Mouse (Mus musculus): ENCODE measurements around the gene Haus7. TPM values are rescaled to one million over a fixed set of nuclear protein-coding genes. Genes with fewer than 3 reads are reported as not detected.

Haus7 gene
- polyA plus RNA-seq (2014; fragmentation: Illumina TruSeq; extraction: RNeasy Lipid Tissue Mini Kit (QIAGEN cat#74804); ENCODE audit: low read depth, low replicate concordance) = 8.6 TPM

DNA sequence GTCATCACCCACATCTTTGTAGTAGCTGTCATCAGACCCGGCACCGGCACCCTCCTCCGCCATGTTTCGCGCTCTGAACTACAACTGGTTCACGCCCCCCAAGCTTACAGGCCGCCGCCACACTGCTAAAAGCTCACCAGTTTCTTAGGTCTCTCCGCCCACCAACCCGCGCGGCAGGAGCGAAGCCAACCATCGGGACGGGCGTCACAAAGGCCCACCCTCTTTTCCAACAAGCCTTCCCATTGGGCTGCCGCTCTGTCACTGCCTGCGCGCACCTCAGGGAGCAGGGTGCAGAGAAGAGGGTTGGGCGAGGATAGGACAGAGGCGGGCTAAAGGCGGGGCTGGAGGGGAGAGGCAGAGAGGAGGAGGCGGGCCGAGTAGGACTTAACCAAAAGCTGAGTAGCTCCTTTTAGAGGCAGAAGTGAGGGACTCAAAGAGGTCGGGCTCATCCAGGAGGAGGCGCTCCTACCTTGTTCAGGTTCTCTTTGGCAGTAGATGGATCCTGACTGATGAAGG is at the start of gene Haus7:
Gene Haus7, minus strand, starts transcription at position 168 of the 516 bp plus-strand sequence.

DNA sequence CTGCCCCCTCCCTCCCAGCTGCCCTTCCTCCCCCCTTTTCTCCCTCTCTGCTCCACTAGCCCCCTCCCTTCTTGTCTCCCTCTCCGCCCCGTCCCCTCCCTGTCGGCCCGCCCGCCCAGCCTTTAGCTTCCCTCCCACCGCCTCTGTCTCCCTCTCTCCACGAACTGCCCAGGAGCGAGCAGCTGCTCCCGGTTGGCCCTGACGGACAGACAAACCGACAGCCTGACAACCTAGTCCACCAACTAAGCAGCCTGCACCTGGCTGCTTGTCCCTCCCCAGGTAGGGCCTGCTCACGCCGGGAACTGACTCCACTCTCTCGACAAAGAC is 24.6 kb upstream of the Haus7 start, which contains the start of gene Bgn:
Gene Bgn, plus strand, starts transcription at position 119 of the 327 bp plus-strand sequence.

DNA sequence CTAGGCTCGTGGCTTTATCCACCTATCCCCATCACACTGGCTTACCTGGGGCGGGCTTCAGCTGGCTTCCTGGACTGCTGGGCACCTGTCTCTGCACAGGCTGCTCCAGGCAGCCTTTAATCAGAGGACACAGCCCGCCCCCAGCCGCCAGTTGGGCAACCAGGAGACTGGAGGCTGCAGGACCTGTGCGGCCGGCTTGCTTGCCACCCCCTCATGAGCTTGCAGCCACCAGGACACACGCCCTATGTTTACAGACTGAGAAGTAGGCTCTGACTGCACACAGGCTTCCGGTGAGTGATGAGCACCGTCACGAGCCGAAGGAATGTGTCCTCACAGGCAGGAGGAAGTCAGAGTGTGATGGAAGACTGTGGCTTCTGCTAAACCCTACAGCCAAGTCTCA is 23.6 kb downstream of the Haus7 start, which contains the start of gene Trex2:
Gene Trex2, minus strand, starts transcription at position 93 of the 400 bp plus-strand sequence.

GRCm38 (mm10) chrX:73410880-73411517 is 47.8 kb downstream of the Haus7 start, which contains the start of gene Zfp92:
Gene Zfp92, plus strand, starts transcription at chrX:73411096.

GRCm38 (mm10) chrX:73398636-73399035 is 60.2 kb downstream of the Haus7 start, which contains the start of gene Gm18336:
Gene Gm18336, minus strand, starts transcription at chrX:73398736.

Other genes starting within 250 kb of the Haus7 start
- gene Xlr4b, start 244.7 kb downstream of the Haus7 start, polyA plus RNA-seq (2014; fragmentation: Illumina TruSeq; extraction: RNeasy Lipid Tissue Mini Kit (QIAGEN cat#74804); ENCODE audit: low read depth, low replicate concordance) = 0.50 TPM
- 4.1 TPM for gene F8a, start 230.8 kb downstream of the Haus7 start, polyA plus RNA-seq (2014; fragmentation: Illumina TruSeq; extraction: RNeasy Lipid Tissue Mini Kit (QIAGEN cat#74804); ENCODE audit: low read depth, low replicate concordance)
- gene Xlr4c, start 215.9 kb downstream of the Haus7 start, polyA plus RNA-seq (2014; fragmentation: Illumina TruSeq; extraction: RNeasy Lipid Tissue Mini Kit (QIAGEN cat#74804); ENCODE audit: low read depth, low replicate concordance) = not detected
- not detected for gene Xlr3c, start 193.7 kb downstream of the Haus7 start, polyA plus RNA-seq (2014; fragmentation: Illumina TruSeq; extraction: RNeasy Lipid Tissue Mini Kit (QIAGEN cat#74804); ENCODE audit: low read depth, low replicate concordance)
- not detected for gene Xlr5a, start 166.1 kb downstream of the Haus7 start, polyA plus RNA-seq (2014; fragmentation: Illumina TruSeq; extraction: RNeasy Lipid Tissue Mini Kit (QIAGEN cat#74804); ENCODE audit: low read depth, low replicate concordance)
- not detected for gene Xlr5c, start 166.1 kb downstream of the Haus7 start, polyA plus RNA-seq (2014; fragmentation: Illumina TruSeq; extraction: RNeasy Lipid Tissue Mini Kit (QIAGEN cat#74804); ENCODE audit: low read depth, low replicate concordance)
- gene Gm45015, start 122.2 kb downstream of the Haus7 start, polyA plus RNA-seq (2014; fragmentation: Illumina TruSeq; extraction: RNeasy Lipid Tissue Mini Kit (QIAGEN cat#74804); ENCODE audit: low read depth, low replicate concordance) = not detected
- 7.8 TPM for gene Zfp275, start 116.4 kb downstream of the Haus7 start, polyA plus RNA-seq (2014; fragmentation: Illumina TruSeq; extraction: RNeasy Lipid Tissue Mini Kit (QIAGEN cat#74804); ENCODE audit: low read depth, low replicate concordance)
- gene Gm18336, start 60.3 kb downstream of the Haus7 start, polyA plus RNA-seq (2014; fragmentation: Illumina TruSeq; extraction: RNeasy Lipid Tissue Mini Kit (QIAGEN cat#74804); ENCODE audit: low read depth, low replicate concordance) = not detected
- not detected for gene Zfp92, start 47.9 kb downstream of the Haus7 start, polyA plus RNA-seq (2014; fragmentation: Illumina TruSeq; extraction: RNeasy Lipid Tissue Mini Kit (QIAGEN cat#74804); ENCODE audit: low read depth, low replicate concordance)
- not detected for gene Trex2, start 23.7 kb downstream of the Haus7 start, polyA plus RNA-seq (2014; fragmentation: Illumina TruSeq; extraction: RNeasy Lipid Tissue Mini Kit (QIAGEN cat#74804); ENCODE audit: low read depth, low replicate concordance)
- 227 TPM for gene Bgn, start 24.6 kb upstream of the Haus7 start, polyA plus RNA-seq (2014; fragmentation: Illumina TruSeq; extraction: RNeasy Lipid Tissue Mini Kit (QIAGEN cat#74804); ENCODE audit: low read depth, low replicate concordance)
- gene Atp2b3, start 44.0 kb upstream of the Haus7 start, polyA plus RNA-seq (2014; fragmentation: Illumina TruSeq; extraction: RNeasy Lipid Tissue Mini Kit (QIAGEN cat#74804); ENCODE audit: low read depth, low replicate concordance) = not detected
- not detected for gene Dusp9, start 180.4 kb upstream of the Haus7 start, polyA plus RNA-seq (2014; fragmentation: Illumina TruSeq; extraction: RNeasy Lipid Tissue Mini Kit (QIAGEN cat#74804); ENCODE audit: low read depth, low replicate concordance)
- gene Pnck, start 201.1 kb upstream of the Haus7 start, polyA plus RNA-seq (2014; fragmentation: Illumina TruSeq; extraction: RNeasy Lipid Tissue Mini Kit (QIAGEN cat#74804); ENCODE audit: low read depth, low replicate concordance) = 9.6 TPM
- 174 TPM for gene Slc6a8, start 214.1 kb upstream of the Haus7 start, polyA plus RNA-seq (2014; fragmentation: Illumina TruSeq; extraction: RNeasy Lipid Tissue Mini Kit (QIAGEN cat#74804); ENCODE audit: low read depth, low replicate concordance)